Mouse (Mus musculus) liver, embryonic 14.5 days (tissue): ENCODE measurements around the gene Rngtt.

ENCODE experiments used
- CTCF ChIP-seq: IDR thresholded peaks from 2 replicates; pipeline ENCODE4 v1.5.1; 2016; ENCODE audit warnings: antibody characterized with exemption, low read depth, control low read depth
- EP300 ChIP-seq: IDR thresholded peaks from 2 replicates; pipeline ENCODE4 v1.6.1; 2016; ENCODE audit warnings: antibody characterized with exemption, low read depth

GRCm38 (mm10) chr4:33309764-33310757, at the start of gene Rngtt:
- TF ChIP-seq CTCF (no peak; the same call in 1 of the 2 replicates), EP300 (no peak)
